ENCODE assay signal across 7 mouse cellular contexts in genomic region chr11:95585281-95585680, GRCm38 (mm10). TPM values are rescaled to one million over a fixed set of nuclear protein-coding genes. Genes with fewer than 3 reads are reported as not detected.
DNase-seq lines count a peak whose midpoint lies in the region; ATAC-seq lines count a peak whose summit lies in the region.

No protein-coding gene starts in this region.

- H3K27ac ChIP-seq in embryonic facial prominence, embryonic 10.5 days (replicated peaks): peak overlapping the region; percentile 63; the same call in 1 of the 2 replicates
- H3K27ac ChIP-seq in hindbrain, embryonic 16.5 days (ENCODE audit: low read depth, low read length): no peak overlapping the region
- no peak overlapping the region for H3K27ac ChIP-seq in liver, embryonic 13.5 days
- no peak overlapping the region for H3K27ac ChIP-seq in stomach, embryonic 15.5 days

- peak overlapping the region; percentile 28; the same call in 1 of the 2 replicates for H3K9ac ChIP-seq in hindbrain, embryonic 16.5 days (ENCODE audit: low read depth, low read length)
- no peak overlapping the region for H3K9ac ChIP-seq in liver, embryonic 13.5 days
- no peak overlapping the region for H3K9ac ChIP-seq in stomach, embryonic 15.5 days

- peaks cover 84% of the 10 kb centered on the region for H3K4me1 ChIP-seq in embryonic facial prominence, embryonic 10.5 days
- H3K4me1 ChIP-seq in hindbrain, embryonic 16.5 days (ENCODE audit: control insufficient read depth, insufficient read depth, low read depth, low read length): peaks cover 26% of the 10 kb centered on the region
- H3K4me1 ChIP-seq in liver, embryonic 13.5 days (replicated peaks): 0 out of 2 replicates have a peak, but pooled peaks cover 20% of the 10 kb centered on the region
- peaks cover 39% of the 10 kb centered on the region for H3K4me1 ChIP-seq in stomach, embryonic 15.5 days

- H3K4me2 ChIP-seq in hindbrain, embryonic 16.5 days (ENCODE audit: low read length): peak overlapping the region; percentile 93
- peak overlapping the region; percentile 38 for H3K4me2 ChIP-seq in liver, embryonic 13.5 days
- peak overlapping the region; percentile 89 for H3K4me2 ChIP-seq in stomach, embryonic 15.5 days

- no peaks in the 10 kb centered on the region for H3K9me3 ChIP-seq in embryonic facial prominence, embryonic 10.5 days
- no peaks in the 10 kb centered on the region for H3K9me3 ChIP-seq in hindbrain, embryonic 16.5 days (ENCODE audit: control insufficient read depth, low read length)
- H3K9me3 ChIP-seq in liver, embryonic 13.5 days (replicated peaks): no peaks in the 10 kb centered on the region
- H3K9me3 ChIP-seq in stomach, embryonic 15.5 days: no peaks in the 10 kb centered on the region

- H3K36me3 ChIP-seq in embryonic facial prominence, embryonic 10.5 days (replicated peaks): no peaks in the 10 kb centered on the region
- H3K36me3 ChIP-seq in hindbrain, embryonic 16.5 days (ENCODE audit: control insufficient read depth, insufficient read depth, low read length): no peaks in the 10 kb centered on the region
- H3K36me3 ChIP-seq in liver, embryonic 13.5 days: no peaks in the 10 kb centered on the region
- no peaks in the 10 kb centered on the region for H3K36me3 ChIP-seq in stomach, embryonic 15.5 days

- peak overlapping the region; percentile 56 for H3K4me3 ChIP-seq in embryonic facial prominence, embryonic 10.5 days
- peak overlapping the region; percentile 51 for H3K4me3 ChIP-seq in hindbrain, embryonic 16.5 days (ENCODE audit: low read length)
- peak overlapping the region; percentile 38 for H3K4me3 ChIP-seq in liver, embryonic 13.5 days (replicated peaks)
- H3K4me3 ChIP-seq in stomach, embryonic 15.5 days (replicated peaks): peak overlapping the region; percentile 42

- DNase-seq in ZHBTc4 (ENCODE audit: low read depth, low spot score): peak; percentile 88
- peak; percentile 86 for DNase-seq in embryonic facial prominence, embryonic 10.5 days (ENCODE audit: low spot score)
- DNase-seq in liver, embryonic 13.5 days: no peak
- no peak for DNase-seq in urinary bladder, postnatal 10 days (ENCODE audit: low spot score)

- peaks cover 100% of the 10 kb centered on the region for H3K27me3 ChIP-seq in embryonic facial prominence, embryonic 10.5 days (replicated peaks; ENCODE audit: low read depth, poor library complexity, severe bottlenecking)
- peaks cover 28% of the 10 kb centered on the region for H3K27me3 ChIP-seq in hindbrain, embryonic 16.5 days (replicated peaks; ENCODE audit: control insufficient read depth, insufficient read depth, low read length)
- peaks cover 100% of the 10 kb centered on the region for H3K27me3 ChIP-seq in liver, embryonic 13.5 days
- peaks cover 70% of the 10 kb centered on the region for H3K27me3 ChIP-seq in stomach, embryonic 15.5 days (replicated peaks)

- WGBS in embryonic facial prominence, embryonic 10.5 days: under 1% methylated on average over 24 of the region's 24 CpGs
- under 1% methylated on average over 22 of the region's 24 CpGs for WGBS in hindbrain, embryonic 16.5 days
- WGBS in liver, embryonic 13.5 days (ENCODE audit: insufficient replicate concordance): 3% methylated on average over 24 of the region's 24 CpGs
- under 1% methylated on average over 24 of the region's 24 CpGs for WGBS in stomach, embryonic 15.5 days

- no peak for ATAC-seq in hindbrain, embryonic 16.5 days
- ATAC-seq in liver, embryonic 13.5 days (ENCODE audit: low read depth): no peak
- no peak for ATAC-seq in stomach, embryonic 15.5 days (ENCODE audit: insufficient read depth, low FRiP score, low read depth)
- no peak for ATAC-seq in frontal cortex, adult (ENCODE audit: low TSS enrichment)

RNA-seq across cellular contexts. Expression of gene Ngfr, which starts 2.3 kb away (rescaled TPM):
- 21.7 and 23.5 TPM in 2 replicates for polyA plus RNA-seq in embryonic facial prominence, embryonic 10.5 days (2016; fragmentation: Nextera tagmentation; extraction: Ambion mirVana)
- 41.7 and 59.8 TPM in 2 replicates for polyA plus RNA-seq in hindbrain, embryonic 16.5 days (2015; fragmentation: Nextera tagmentation; extraction: Ambion mirVana)
- polyA plus RNA-seq in liver, embryonic 13.5 days (2015; fragmentation: Nextera tagmentation; extraction: Ambion mirVana): 1.8 and 2.7 TPM in 2 replicates
- 10.2 and 10.9 TPM in 2 replicates for polyA plus RNA-seq in stomach, embryonic 15.5 days (2015; fragmentation: Nextera tagmentation; extraction: Ambion mirVana)

Comparison
In these comparisons a context has a peak if more than half of its experiments do, and no peak if none do; other contexts are left out.
1. DNase-seq: peak in ZHBTc4 (single experiment) and embryonic facial prominence, embryonic 10.5 days (single experiment); none in liver, embryonic 13.5 days (single experiment) and urinary bladder, postnatal 10 days (single experiment).
2. H3K4me2 ChIP-seq: peak in every context shown above with its lines; median percentile 93 in hindbrain, embryonic 16.5 days; 89 in stomach, embryonic 15.5 days; 38 in liver, embryonic 13.5 days.
3. Peak in every context shown above with its lines, with median percentiles within 50 percentile points of each other: H3K4me3 ChIP-seq.